Mouse (Mus musculus) stomach, embryonic 16.5 days (tissue): ENCODE data around the gene Smpd3. TPM values are rescaled to one million over a fixed set of nuclear protein-coding genes. Genes with fewer than 3 reads are reported as not detected.

ENCODE experiments used
- ATAC-seq: fragments of 200-750 bp; cut with Nextera tagmentation; 2 replicates; pipeline ENCODE4 v1.8.0; 2017; ENCODE audit warnings: moderate number of reproducible peaks, moderate TSS enrichment; ENCODE audit not compliant: insufficient read depth, low FRiP score
- H3K27ac ChIP-seq: fragments of 300-500 bp; sonication (generic); 2 replicates; pipeline ENCODE4 v1.5.1; 2014; ENCODE audit warnings: low read length
- H3K27me3 ChIP-seq: fragments of 300-500 bp; sonication (generic); 2 replicates; pipeline ENCODE4 v1.6.1; 2014; ENCODE audit warnings: low read length, control low read depth, mixed read lengths; ENCODE audit not compliant: control insufficient read depth, insufficient read depth
- H3K36me3 ChIP-seq: fragments of 300-500 bp; sonication (generic); 2 replicates; pipeline ENCODE4 v1.6.1; 2014; ENCODE audit warnings: low read length; ENCODE audit not compliant: control insufficient read depth, insufficient read depth
- H3K4me1 ChIP-seq: fragments of 300-500 bp; sonication (generic); 2 replicates; pipeline ENCODE4 v1.6.1; 2014; ENCODE audit warnings: low read length, control low read depth, mixed read lengths; ENCODE audit not compliant: control insufficient read depth, insufficient read depth
- H3K4me2 ChIP-seq: fragments of 300-500 bp; sonication (generic); 2 replicates; pipeline ENCODE4 v1.6.1; 2014; ENCODE audit warnings: low read depth, low read length, mixed read lengths
- H3K4me3 ChIP-seq: fragments of 300-500 bp; sonication (generic); replicated peaks from 2 replicates; pipeline ENCODE4 v1.5.1; 2014; ENCODE audit warnings: mild to moderate bottlenecking, low read length
- H3K9ac ChIP-seq: fragments of 300-500 bp; sonication (generic); 2 replicates; pipeline ENCODE4 v1.6.1; 2014; ENCODE audit warnings: low read length
- H3K9me3 ChIP-seq: fragments of 300-500 bp; sonication (generic); replicated peaks from 2 replicates; pipeline ENCODE4 v1.6.1; 2016; ENCODE audit warnings: low read length, control low read depth; ENCODE audit not compliant: control insufficient read depth
- WGBS: fragments of 180-500 bp; shearing (Covaris S2); extraction: QIAGEN DNeasy Blood & Tissue Kit; methylation state at CpG from one replicate; pipeline ENCODE4 v1.1.7; 2014; 5-methylcytosine and 5-hydroxymethylcytosine counted together
- polyA plus RNA-seq: library from polyadenylated mRNA; unstranded; fragments of >200 nt; fragmentation: Nextera tagmentation; extraction: Ambion mirVana; gene quantifications from 2 replicates; pipeline ENCODE4 v1.2.1, GENCODE M21; 2015

Gene Smpd3
- polyA plus RNA-seq, 1 experiment from 2014 or later, result 24.5 TPM

DNA sequence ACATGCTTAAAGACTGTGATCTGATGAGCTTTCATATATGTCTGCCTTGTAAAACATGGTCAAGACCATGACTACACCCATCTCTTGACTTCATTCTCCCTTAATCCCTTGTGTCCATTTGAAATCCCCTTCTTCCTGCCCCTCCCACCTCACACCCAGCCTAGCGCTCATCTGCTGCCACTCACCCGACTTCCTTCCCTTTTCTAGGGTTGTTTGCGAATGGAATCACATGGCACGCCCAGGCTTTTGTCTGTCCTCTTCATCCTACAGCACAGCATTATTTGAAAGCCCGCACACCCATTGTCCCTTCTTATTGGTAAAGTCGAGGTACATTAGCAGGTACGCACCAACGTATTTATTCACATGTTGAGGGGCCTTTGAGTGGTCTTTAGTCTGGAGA is 26.5 kb upstream of the Smpd3 start:
- Histone ChIP-seq H3K27ac (no peak overlapping the region), H3K4me1 (no peaks in the 10 kb centered on the region), H3K9ac (no peak overlapping the region), H3K9me3 (no peaks in the 10 kb centered on the region), H3K36me3 (no peaks in the 10 kb centered on the region), H3K27me3 (no peaks in the 10 kb centered on the region), H3K4me2 (no peak overlapping the region), H3K4me3 (no peak overlapping the region)
- WGBS, result 64% methylated on average over 8 of the region's 8 CpGs
- no peak for ATAC-seq

GRCm38 (mm10) chr8:106363321-106363720 is 25.5 kb upstream of the Smpd3 start:
- no peak overlapping the region for H3K9ac ChIP-seq
- ATAC-seq, result no peak
- no peak overlapping the region for H3K4me3 ChIP-seq
- no peak overlapping the region for H3K27ac ChIP-seq
- H3K36me3 ChIP-seq, result no peaks in the 10 kb centered on the region
- no peaks in the 10 kb centered on the region for H3K9me3 ChIP-seq
- H3K4me1 ChIP-seq, result no peaks in the 10 kb centered on the region
- H3K27me3 ChIP-seq, result no peaks in the 10 kb centered on the region
- 64% methylated on average over 8 of the region's 8 CpGs for WGBS
- H3K4me2 ChIP-seq, result no peak overlapping the region

DNA sequence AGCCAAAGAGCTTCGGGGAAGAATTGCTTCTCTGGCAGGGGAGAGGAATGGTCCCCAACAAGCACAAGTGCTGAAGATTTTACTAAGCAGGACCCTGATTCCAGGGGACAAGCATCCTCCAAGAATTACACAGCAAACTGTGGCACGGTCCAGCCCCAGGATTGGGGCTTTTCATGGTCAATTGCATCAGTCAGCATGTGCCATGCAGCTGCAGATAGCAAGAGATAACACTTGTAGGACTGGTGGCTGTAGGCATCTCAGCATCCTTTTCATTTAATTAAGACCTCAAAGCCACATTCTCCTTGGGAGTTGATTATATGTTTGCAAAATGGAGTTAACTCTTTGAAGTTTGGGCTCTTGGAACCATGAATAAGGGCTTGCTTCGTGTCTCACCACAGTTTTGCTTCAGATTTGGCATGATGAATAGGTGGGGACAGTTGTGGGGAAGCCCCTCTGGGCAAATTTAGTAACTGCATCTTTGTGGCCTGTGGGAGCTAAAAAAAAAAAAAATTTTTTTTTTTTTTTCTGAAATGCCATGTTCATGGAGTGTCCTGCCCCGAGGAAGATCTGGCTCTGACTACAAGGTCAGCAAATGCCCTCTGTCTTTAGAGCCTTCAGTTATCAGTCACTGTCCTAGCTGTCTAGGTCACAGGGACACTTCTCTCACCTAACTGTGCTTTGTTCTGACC is 22.0 kb upstream of the Smpd3 start:
- ATAC-seq, result no peak
- Histone ChIP-seq H3K4me1 (no peaks in the 10 kb centered on the region), H3K9me3 (no peaks in the 10 kb centered on the region), H3K9ac (no peak overlapping the region), H3K4me2 (no peak overlapping the region), H3K27me3 (no peaks in the 10 kb centered on the region), H3K36me3 (no peaks in the 10 kb centered on the region), H3K4me3 (no peak overlapping the region), H3K27ac (no peak overlapping the region)
- WGBS, result 65% methylated on average over 4 of the region's 4 CpGs

DNA sequence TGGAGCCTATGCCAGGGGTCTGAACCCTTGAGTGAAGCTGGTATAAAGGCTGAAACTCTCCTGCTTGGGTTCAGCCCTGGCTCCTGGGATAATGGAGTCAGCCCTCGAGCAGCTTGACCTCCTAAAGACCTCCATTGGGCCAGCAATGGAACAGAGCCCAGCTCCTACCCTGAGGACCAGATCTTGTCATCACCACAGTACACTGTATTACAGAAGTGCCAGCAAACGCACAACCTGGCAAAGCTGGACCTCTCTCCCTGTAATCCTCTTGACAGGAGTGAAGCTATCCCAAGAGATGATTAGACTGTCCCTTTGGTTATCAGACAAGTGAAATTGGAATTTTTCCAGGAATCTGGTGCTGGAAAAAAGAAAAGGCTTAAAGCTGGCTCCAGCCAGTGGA is 13.3 kb upstream of the Smpd3 start:
- no peak overlapping the region for H3K9ac ChIP-seq
- 51% methylated on average over 2 of the region's 2 CpGs for WGBS
- H3K36me3 ChIP-seq, result no peaks in the 10 kb centered on the region
- H3K4me1 ChIP-seq, result no peaks in the 10 kb centered on the region
- no peaks in the 10 kb centered on the region for H3K9me3 ChIP-seq
- no peak overlapping the region for H3K4me2 ChIP-seq
- H3K27me3 ChIP-seq, result no peaks in the 10 kb centered on the region
- ATAC-seq, result no peak
- H3K4me3 ChIP-seq, result no peak overlapping the region
- H3K27ac ChIP-seq, result no peak overlapping the region

GRCm38 (mm10) chr8:106349398-106349797 is 11.6 kb upstream of the Smpd3 start:
- 55% methylated on average over 11 of the region's 11 CpGs for WGBS
- ATAC-seq, result no peak
- no peak overlapping the region for H3K4me3 ChIP-seq
- no peaks in the 10 kb centered on the region for H3K4me1 ChIP-seq
- H3K27ac ChIP-seq, result no peak overlapping the region
- H3K9me3 ChIP-seq, result no peaks in the 10 kb centered on the region
- H3K9ac ChIP-seq, result no peak overlapping the region
- no peaks in the 10 kb centered on the region for H3K36me3 ChIP-seq
- no peaks in the 10 kb centered on the region for H3K27me3 ChIP-seq
- H3K4me2 ChIP-seq, result no peak overlapping the region

DNA sequence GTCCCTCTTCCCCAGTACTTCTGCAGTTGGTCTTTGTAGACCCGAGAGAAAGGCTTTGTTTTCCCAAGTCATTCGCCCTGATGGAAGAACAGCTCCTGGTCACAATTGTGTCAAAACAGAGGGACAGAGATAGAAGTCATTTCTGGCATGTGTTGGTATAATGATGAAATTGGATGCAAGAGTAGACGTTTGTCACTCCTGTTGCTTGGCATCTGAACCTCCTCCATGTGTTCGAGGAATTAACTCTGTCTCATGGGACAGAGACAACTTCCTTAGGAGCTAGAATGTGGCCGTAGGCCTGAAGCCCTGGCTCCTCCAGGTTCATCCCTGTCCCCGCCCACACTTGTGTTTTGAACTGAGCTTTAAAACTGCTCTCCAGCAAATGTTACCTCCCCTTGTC is 8.3 kb upstream of the Smpd3 start:
- H3K4me1 ChIP-seq, result no peaks in the 10 kb centered on the region
- H3K9ac ChIP-seq, result no peak overlapping the region
- no peak overlapping the region for H3K27ac ChIP-seq
- WGBS, result 63% methylated on average over 6 of the region's 6 CpGs
- no peak for ATAC-seq
- H3K27me3 ChIP-seq, result no peaks in the 10 kb centered on the region
- no peak overlapping the region for H3K4me3 ChIP-seq
- no peak overlapping the region for H3K4me2 ChIP-seq
- H3K9me3 ChIP-seq, result no peaks in the 10 kb centered on the region
- H3K36me3 ChIP-seq, result no peaks in the 10 kb centered on the region

- H3K4me2 ChIP-seq, result no peak overlapping the region
- peaks cover 4% of the 10 kb centered on the region; the same call in 1 of the 2 replicates for H3K4me1 ChIP-seq
- 65% methylated on average over 5 of the region's 5 CpGs for WGBS
Measured at GRCm38 (mm10) chr8:106343471-106343870, 5.7 kb upstream of the Smpd3 start.

DNA sequence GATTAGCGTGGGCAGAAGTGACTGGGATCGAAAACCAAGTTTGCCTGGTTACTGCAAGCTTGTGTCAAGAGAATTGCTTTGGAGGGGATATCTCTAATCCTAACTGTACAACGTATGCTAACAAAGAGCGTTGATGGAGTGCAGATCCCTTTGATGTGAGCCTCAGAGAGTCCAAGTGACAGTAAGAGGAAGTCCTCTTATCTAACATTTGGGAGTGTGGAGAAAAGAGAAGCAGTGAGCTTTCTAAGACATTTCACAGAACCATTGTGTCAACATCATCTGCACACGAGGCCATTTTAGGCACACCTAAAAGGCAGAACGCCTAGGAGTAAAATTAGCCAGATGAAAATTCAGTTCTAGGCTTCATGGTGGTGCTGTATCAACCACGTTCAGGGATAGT is 5.0 kb upstream of the Smpd3 start:
- Histone ChIP-seq H3K4me1 (peaks cover 4% of the 10 kb centered on the region; the same call in 1 of the 2 replicates), H3K4me2 (no peak overlapping the region), H3K27me3 (no peaks in the 10 kb centered on the region), H3K27ac (no peak overlapping the region), H3K9ac (no peak overlapping the region), H3K4me3 (no peak overlapping the region), H3K9me3 (no peaks in the 10 kb centered on the region), H3K36me3 (no peaks in the 10 kb centered on the region)
- no peak for ATAC-seq
- WGBS, result 42% methylated on average over 7 of the region's 7 CpGs

More at GRCm38 (mm10) chr8:106343471-106343870, 5.7 kb upstream of the Smpd3 start:
- no peak overlapping the region for H3K27ac ChIP-seq
- no peaks in the 10 kb centered on the region for H3K36me3 ChIP-seq
- no peak overlapping the region for H3K4me3 ChIP-seq
- ATAC-seq, result no peak
- no peaks in the 10 kb centered on the region for H3K9me3 ChIP-seq
- no peaks in the 10 kb centered on the region for H3K27me3 ChIP-seq
- H3K9ac ChIP-seq, result no peak overlapping the region

DNA sequence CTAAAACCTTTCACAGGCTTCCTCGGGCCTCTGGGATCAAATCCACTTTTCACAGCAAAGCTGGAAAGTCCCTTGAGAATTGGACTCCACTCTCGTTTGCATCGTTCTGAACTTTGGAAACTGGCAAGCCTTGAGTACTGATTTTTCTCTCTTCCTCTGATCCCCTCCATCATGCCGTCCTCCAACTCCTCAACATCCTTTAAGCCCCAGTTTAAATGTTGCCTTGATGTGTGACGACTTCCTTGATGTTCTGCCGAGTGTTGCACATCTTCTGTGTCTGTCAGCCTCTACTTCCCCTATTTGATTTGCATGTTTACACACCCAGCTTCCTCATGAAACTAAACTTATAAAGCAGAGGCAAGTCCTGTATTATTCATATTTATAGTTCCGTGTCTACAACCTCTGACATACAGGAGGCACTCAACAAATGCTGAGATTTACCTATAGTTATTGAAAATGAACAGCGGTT is 987 bp upstream of the Smpd3 start:
- peak overlapping the region; percentile 54; the same call in 1 of the 2 replicates for H3K9ac ChIP-seq
- no peaks in the 10 kb centered on the region for H3K36me3 ChIP-seq
- no peak for ATAC-seq

More for the DNA sequence above, 987 bp upstream of the Smpd3 start:
- Histone ChIP-seq H3K4me1 (peaks cover 8% of the 10 kb centered on the region; the same call in 1 of the 2 replicates), H3K4me2 (peak overlapping the region; percentile 61), H3K27me3 (peaks cover 18% of the 10 kb centered on the region), H3K27ac (peak overlapping the region; percentile 56), H3K4me3 (peak overlapping the region; percentile 66), H3K9me3 (no peaks in the 10 kb centered on the region)
- 29% methylated on average over 8 of the region's 8 CpGs for WGBS
